Mouse (Mus musculus) cortical plate, adult 2 months (tissue): ENCODE measurements around the gene Asic1. TPM values are rescaled to one million over a fixed set of nuclear protein-coding genes. Genes with fewer than 3 reads are reported as not detected.
A peak's percentile ranks its signal among the peaks of the same experiment; 100 is the strongest.
"Not testable (repeated sequence)": the region's sequence is repeated elsewhere in the genome, so short reads cannot be mapped to it uniquely, and the experiment has no call there.

Source experiments
- H3K27ac ChIP-seq: fragments of 200-500 bp; 2 replicates; pipeline ENCODE4 v1.5.1; 2012; ENCODE audit warnings: low read length, control low read depth, inconsistent platforms; ENCODE audit not compliant: insufficient read depth
- H3K4me1 ChIP-seq: fragments of 200-500 bp; 2 replicates; pipeline ENCODE4 v1.6.1; 2011; ENCODE audit warnings: low read length; ENCODE audit not compliant: control insufficient read depth, insufficient read depth
- H3K4me3 ChIP-seq: fragments of 200-500 bp; 2 replicates; pipeline ENCODE4 v1.5.1; 2011; ENCODE audit warnings: mild to moderate bottlenecking, low read length, control low read depth; ENCODE audit not compliant: insufficient read depth
- CTCF ChIP-seq: fragments of 200-500 bp; IDR thresholded peaks from 2 replicates; pipeline ENCODE4 v1.5.1; 2011; ENCODE audit warnings: mild to moderate bottlenecking, control low read depth, low read length; ENCODE audit not compliant: insufficient read depth; ENCODE audit errors: extremely low read depth
- POLR2A ChIP-seq: fragments of 200-500 bp; IDR thresholded peaks from 2 replicates; pipeline ENCODE4 v1.6.1; 2011; ENCODE audit warnings: mild to moderate bottlenecking, low read length, control low read depth; ENCODE audit not compliant: insufficient read depth; ENCODE audit errors: extremely low read depth
- polyA plus RNA-seq: library from polyadenylated mRNA; depleted of rRNA; stranded (reverse); fragments of >200 nt; gene quantifications from 2 replicates; pipeline ENCODE4 v1.2.3, GENCODE M21; 2012

The Asic1 gene
- polyA plus RNA-seq, 1 experiment, result 59.0 TPM

DNA sequence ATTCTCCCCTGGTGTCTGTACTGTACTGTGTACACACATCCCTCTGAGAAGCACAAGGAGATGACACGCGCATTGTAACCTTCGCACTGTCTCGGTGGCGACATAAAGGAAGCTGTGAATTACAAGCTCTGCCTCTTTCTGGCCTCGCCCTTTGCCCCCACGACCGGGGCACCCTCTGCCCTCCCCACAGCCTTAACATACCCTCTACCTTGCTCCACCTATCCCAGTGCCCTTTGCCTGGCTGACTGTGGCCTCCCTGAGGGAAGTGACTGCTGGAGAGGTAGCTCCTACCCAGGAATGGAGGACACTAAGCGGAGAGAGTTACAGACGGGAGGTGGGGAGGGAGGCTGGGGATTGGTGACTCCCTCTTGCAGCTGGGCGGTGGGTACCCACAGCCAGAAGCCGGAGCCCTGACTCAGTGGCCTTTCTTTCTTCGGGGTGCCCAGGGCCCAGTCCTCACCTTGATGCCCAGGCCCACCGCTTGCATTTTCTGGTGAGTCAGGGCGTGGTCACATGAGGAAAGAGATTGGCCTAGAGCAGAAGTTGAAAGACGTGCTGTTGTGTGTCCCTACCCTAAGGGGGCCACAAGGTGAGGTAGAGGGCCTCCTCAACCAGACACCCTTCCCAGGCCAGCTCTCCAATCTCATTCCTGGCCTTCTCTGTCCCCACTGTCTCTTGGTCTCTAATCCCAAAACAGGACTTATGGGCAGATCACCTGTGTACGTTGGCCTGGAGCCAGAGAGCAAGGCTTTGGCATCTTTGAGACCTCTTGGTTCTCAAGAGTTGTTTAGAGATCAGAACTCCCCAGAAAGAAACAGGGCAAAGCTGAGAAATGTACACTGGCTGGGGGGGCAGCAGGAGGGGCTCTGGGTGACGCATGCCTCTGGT is 30.3 kb downstream of the Asic1 start:
- H3K4me3 ChIP-seq, result no peak overlapping the region
- TF ChIP-seq CTCF (no peak), POLR2A (no peak)
- H3K27ac ChIP-seq, result no peak overlapping the region
- no peaks in the 10 kb centered on the region; the same call in 1 of the 2 replicates for H3K4me1 ChIP-seq

DNA sequence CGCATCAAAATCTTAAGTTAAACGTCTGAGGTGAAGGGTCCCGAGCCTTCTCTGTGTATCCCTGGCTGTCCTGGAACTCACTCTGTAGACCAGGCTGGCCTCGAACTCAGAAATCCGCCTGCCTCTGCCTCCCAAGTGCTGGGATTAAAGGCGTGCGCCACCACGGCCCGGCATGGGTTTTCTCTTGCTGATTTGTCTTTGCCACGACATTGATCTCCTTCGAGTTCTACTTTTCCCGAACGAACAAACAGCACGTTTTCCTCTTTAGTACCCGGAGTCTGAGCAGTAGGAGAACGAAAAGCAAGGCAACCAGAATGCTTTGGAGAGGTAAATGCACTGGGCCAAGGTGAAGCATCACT is 31.5 kb downstream of the Asic1 start:
- H3K4me3 ChIP-seq, result peak overlapping the region; percentile 50
- not testable (repeated sequence) for H3K27ac ChIP-seq, H3K4me1 ChIP-seq

DNA sequence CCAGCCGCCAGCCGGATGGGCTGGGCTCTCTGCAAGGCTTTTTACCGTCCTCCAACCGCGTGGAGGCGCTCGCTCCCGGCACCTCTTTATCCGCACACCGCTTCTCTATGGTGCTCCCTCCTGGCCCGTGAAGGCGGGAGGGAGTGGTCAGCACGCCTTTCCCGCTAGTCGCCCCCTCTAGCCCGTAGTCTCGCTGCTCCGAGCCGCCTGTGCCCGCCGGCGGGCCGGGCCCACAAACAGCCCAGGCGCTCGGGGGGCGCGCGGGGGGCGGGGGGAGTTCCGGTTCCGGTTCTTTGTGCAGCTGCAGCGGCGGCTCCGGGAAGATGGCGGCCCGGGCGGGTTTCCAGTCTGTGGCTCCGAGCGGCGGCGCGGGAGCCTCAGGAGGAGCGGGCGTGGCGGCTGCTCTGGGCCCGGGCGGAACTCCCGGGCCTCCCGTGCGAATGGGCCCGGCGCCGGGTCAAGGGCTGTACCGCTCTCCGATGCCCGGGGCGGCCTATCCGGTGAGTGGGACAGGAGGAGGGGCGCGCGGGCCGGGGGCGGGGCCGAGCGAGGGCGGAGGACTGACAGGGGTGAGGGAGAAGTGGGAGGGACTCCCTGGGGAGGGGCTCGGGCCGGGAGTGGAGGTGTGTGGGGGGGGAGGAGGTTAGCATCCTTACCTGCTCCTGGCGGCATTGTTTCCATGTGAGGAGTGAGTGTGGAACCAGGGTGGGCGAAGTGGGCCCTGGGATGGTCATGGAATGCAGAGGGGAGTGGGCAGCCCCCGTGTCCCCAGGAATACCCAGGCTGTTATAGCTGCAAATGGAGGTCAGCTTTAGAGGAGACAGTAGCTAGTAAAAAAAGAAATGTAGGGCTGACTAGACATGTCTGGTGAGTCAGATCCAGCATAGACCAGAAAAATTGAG is 32.1 kb downstream of the Asic1 start, which contains the start of gene Smarcd1:
Gene Smarcd1 (plus strand): TSS at position 131 of the 902 bp plus-strand sequence.
- Histone ChIP-seq H3K27ac (peak within 1 kb of the TSS; percentile 93), H3K4me1 (no peaks in the 10 kb centered on the region; the same call in 1 of the 2 replicates), H3K4me3 (peak within 1 kb of the TSS; percentile 50)
- TF ChIP-seq POLR2A, result no peak; the same call in 1 of the 2 replicates
- peak; percentile 65 for TF ChIP-seq CTCF

DNA sequence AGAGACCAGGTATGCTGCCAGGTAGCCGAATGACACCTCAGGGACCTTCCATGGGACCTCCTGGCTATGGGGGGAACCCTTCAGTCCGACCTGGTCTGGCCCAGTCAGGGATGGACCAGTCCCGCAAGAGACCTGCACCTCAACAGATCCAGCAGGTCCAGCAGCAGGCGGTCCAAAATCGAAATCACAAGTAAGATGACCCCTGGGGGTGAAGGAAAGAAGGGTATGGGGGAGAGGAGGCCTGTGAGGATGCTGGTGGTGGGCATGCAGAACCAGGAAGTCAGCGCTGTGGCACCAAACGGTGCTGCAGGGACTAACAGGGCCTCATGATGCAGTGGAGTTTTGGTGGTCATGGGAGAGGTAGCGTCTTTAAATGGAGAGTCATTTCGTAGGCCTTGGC is 32.9 kb downstream of the Asic1 start:
- H3K4me3 ChIP-seq, result peak overlapping the region; percentile 50
- no peaks in the 10 kb centered on the region; the same call in 1 of the 2 replicates for H3K4me1 ChIP-seq
- no peak for TF ChIP-seq CTCF
- no peak for TF ChIP-seq POLR2A
- peak overlapping the region; percentile 93 for H3K27ac ChIP-seq

DNA sequence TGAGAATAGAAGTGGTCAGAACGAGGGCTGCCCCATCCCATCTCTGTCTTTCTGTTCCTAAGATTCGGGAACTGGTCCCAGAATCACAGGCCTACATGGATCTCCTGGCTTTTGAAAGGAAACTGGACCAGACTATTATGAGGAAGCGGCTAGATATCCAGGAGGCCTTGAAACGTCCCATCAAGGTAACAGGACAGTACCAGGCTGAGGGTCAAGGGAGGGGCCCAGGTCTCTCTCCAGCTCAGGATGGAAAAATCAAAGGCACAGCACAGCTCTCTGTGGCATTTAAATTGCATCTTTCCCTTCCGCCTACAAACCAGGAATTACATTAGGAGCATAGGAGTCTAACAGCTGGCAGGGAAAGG is 33.5 kb downstream of the Asic1 start:
- Histone ChIP-seq H3K4me1 (no peaks in the 10 kb centered on the region; the same call in 1 of the 2 replicates), H3K27ac (peak overlapping the region; percentile 93), H3K4me3 (peak overlapping the region; percentile 50)
- TF ChIP-seq CTCF (no peak), POLR2A (no peak)

DNA sequence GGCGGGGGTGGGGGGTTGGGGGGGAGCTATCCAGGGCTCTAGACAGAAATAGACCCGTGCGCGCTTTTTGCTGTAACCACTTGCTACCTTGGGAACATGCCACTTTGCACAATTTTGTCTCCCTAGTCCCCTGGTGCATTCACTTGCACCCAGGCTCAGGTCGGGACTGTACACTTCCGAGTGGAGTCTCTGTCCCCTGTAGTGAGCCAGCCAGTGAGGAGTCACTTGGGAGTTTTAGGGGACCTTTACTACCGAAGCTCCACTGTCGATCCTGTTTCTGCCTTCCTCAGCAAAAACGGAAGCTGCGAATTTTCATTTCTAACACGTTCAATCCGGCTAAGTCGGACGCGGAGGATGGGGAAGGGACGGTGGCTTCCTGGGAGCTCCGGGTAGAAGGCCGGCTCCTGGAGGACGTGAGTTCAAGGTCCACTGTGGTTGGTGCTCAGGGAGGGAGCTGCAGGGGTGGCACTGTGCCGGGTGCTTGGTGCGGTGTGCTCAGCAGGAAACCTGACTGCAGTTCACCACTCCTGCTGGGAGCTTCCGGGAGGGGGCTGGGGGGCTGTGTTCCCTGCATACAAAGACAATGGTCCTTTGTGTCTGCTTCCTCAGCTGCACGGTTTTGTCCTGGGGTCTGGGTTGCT is 34.0 kb downstream of the Asic1 start:
- TF ChIP-seq CTCF (no peak), POLR2A (no peak; the same call in 1 of the 2 replicates)
- Histone ChIP-seq H3K4me3 (peak overlapping the region; percentile 50), H3K4me1 (no peaks in the 10 kb centered on the region; the same call in 1 of the 2 replicates), H3K27ac (peak overlapping the region; percentile 89)

DNA sequence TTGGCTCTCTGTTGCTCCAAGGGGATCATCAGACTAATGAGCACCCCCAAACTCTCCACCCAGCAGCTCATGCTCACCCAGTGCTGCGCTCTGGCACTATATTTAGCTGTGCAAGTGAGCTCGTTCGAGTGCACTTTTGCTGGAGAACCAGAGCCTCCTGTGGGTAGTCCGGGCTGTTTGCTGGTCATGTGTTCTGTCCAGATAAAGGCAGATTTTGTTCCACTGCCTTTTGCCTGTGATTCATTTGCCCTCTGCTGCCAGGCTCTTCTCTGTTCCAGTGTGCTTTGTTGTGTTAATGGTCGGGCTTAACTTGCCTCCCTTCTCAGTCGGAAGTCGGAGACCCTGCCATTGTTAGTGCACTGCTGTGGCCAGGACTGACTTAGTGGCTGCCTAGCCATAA is 34.7 kb downstream of the Asic1 start:
- TF ChIP-seq CTCF (no peak), POLR2A (peak; percentile 34; the same call in 1 of the 2 replicates)
- Histone ChIP-seq H3K27ac (peak overlapping the region; percentile 89), H3K4me1 (no peaks in the 10 kb centered on the region; the same call in 1 of the 2 replicates), H3K4me3 (peak overlapping the region; percentile 50)

DNA sequence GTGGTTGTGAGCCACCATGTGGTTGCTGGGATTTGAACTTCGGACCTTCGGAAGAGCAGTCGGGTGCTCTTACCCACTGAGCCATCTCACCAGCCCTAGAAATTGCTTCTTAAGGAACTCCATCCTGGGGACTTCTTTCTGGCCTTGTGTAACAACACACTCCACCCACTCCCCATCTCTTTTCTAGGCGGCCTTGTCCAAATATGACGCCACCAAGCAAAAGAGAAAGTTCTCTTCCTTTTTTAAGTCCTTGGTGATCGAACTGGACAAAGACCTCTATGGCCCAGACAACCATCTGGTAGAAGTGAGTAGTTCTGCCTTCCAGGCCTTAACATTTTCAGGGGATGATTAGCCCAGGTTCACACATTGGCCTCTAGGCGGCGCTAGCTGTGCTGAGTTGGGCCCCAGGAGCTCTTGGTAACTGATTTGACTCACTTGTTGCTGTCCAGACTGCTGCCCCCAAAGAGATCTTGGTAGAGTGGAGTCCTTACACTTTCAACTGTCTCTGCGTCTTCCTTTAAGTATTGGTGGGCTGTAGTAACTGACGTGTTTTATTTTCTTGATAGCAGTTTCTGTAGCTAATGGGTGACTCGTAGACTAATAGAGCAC is 35.4 kb downstream of the Asic1 start, which contains the start of gene Gm17349:
Gene Gm17349 (minus strand): TSS at position 51 of the 609 bp plus-strand sequence.
- peak within 1 kb of the TSS; percentile 50 for H3K4me3 ChIP-seq
- TF ChIP-seq POLR2A (no peak), CTCF (peak; percentile 75)
- H3K27ac ChIP-seq, result peak within 1 kb of the TSS; percentile 89
- H3K4me1 ChIP-seq, result no peaks in the 10 kb centered on the region; the same call in 1 of the 2 replicates
